13 mouse cellular contexts compared by ENCODE assay signal in genomic region chr4:88280536-88280935, GRCm38 (mm10).
A peak's percentile ranks its signal among the peaks of the same experiment; 100 is the strongest.
DNase-seq lines count a peak whose midpoint lies in the region; TF ChIP-seq lines count a peak whose summit lies in the region.
"Had no signal": no experiment of that assay in that cellular context is flagged by ENCODE, and none has a peak within 500 bp of the region (broad histone marks: within the 10 kb centered on the region; RNA-seq: fewer than 3 reads in every experiment).

No protein-coding gene starts in this region.

- no peak overlapping the region for H3K4me3 ChIP-seq in left cerebral cortex, adult 2 months
- H3K4me3 ChIP-seq: embryonic facial prominence, embryonic 13.5 days; liver, embryonic 15.5 days had no signal

- no peaks in the 10 kb centered on the region for H3K36me3 ChIP-seq in splenic B cell, adult 2 months (ENCODE audit: control insufficient read depth, insufficient read depth, low read length, poor library complexity, severe bottlenecking)
- H3K36me3 ChIP-seq: embryonic facial prominence, embryonic 13.5 days; liver, embryonic 15.5 days had no signal

- peak; percentile 10 for TF ChIP-seq CTCF in left cerebral cortex, adult 2 months (IDR thresholded peaks at IDR 0.05)

- no peaks in the 10 kb centered on the region for H3K27me3 ChIP-seq in splenic B cell, adult 2 months (ENCODE audit: control insufficient read depth, insufficient read depth, low read length, poor library complexity, severe bottlenecking)
- H3K27me3 ChIP-seq: embryonic facial prominence, embryonic 13.5 days; liver, embryonic 15.5 days had no signal

- H3K27ac ChIP-seq in left cerebral cortex, adult 2 months, result no peak overlapping the region
- H3K27ac ChIP-seq: embryonic facial prominence, embryonic 13.5 days; liver, embryonic 15.5 days had no signal

- DNase-seq in left cerebral cortex, adult 2 months (ENCODE audit: extremely low spot score in 1 of 2, low spot score in 2 of 2), result no peak
- no peak for DNase-seq in left cerebral cortex, postnatal 25 days (ENCODE audit: low spot score in 2 of 2)
- peak; percentile 43 for DNase-seq in A20 (ENCODE audit: low read depth, low spot score)
- DNase-seq in T-cell, adult 2 months (ENCODE audit: low spot score), result peak; percentile 6
- DNase-seq in splenic B cell, adult 2 months (ENCODE audit: low read depth, low spot score), result peak; percentile 3
- DNase-seq in cerebellum, postnatal 10 days, result no peak
- no peak for DNase-seq in layer of hippocampus, postnatal 14 days (ENCODE audit: low spot score in 2 of 2)
- DNase-seq: adrenal gland, adult 8-10 months; cerebellum, postnatal 25 days; heart, postnatal 14 days; left cerebral cortex, postnatal 4 days had no signal

- intact Hi-C loops in left cerebral cortex, adult 2 months (cut with DNase I), result no loop called here
- intact Hi-C loops in left cerebral cortex, postnatal 25 days (cut with DNase I), result no loop called here

Comparison
In these comparisons a context has a peak if more than half of its experiments do, and no peak if none do; other contexts are left out.
1. DNase-seq: peak in A20 (single experiment), T-cell, adult 2 months (single experiment) and splenic B cell, adult 2 months (single experiment); none in left cerebral cortex, adult 2 months (0 of 2), left cerebral cortex, postnatal 25 days (0 of 2), cerebellum, postnatal 10 days (0 of 2) and layer of hippocampus, postnatal 14 days (0 of 2).